Mouse (Mus musculus): ENCODE results near the gene Gm17428. TPM values are rescaled to one million over a fixed set of nuclear protein-coding genes. Genes with fewer than 3 reads are reported as not detected.
A peak's percentile ranks its signal among the peaks of the same experiment; 100 is the strongest.
"Not testable (repeated sequence)": the region's sequence is repeated elsewhere in the genome, so short reads cannot be mapped to it uniquely, and the experiment has no call there.

The Gm17428 gene
- polyA plus RNA-seq, 2 experiments: not detected

- Histone ChIP-seq H3K4me1 (ENCODE audit: control insufficient read depth, insufficient read depth, low read length) (no peaks in the 10 kb centered on the region), H3K27me3 (ENCODE audit: control insufficient read depth, insufficient read depth, low read length) (no peaks in the 10 kb centered on the region), H3K9ac (ENCODE audit: low read depth, low read length, severe bottlenecking) (no peak overlapping the region), H3K27ac (replicated peaks; ENCODE audit: low read depth, low read length) (no peak overlapping the region), H3K9me3 (ENCODE audit: control insufficient read depth, low read length) (no peaks in the 10 kb centered on the region), H3K36me3 (ENCODE audit: control insufficient read depth, insufficient read depth, low read length) (no peaks in the 10 kb centered on the region), H3K4me2 (replicated peaks; ENCODE audit: low read depth, low read length, severe bottlenecking) (no peak overlapping the region), H3K4me3 (replicated peaks; ENCODE audit: low read length) (no peak overlapping the region)
- no peak for TF ChIP-seq POLR2A (IDR thresholded peaks at IDR 0.05; ENCODE audit: borderline replicate concordance, extremely low read depth, insufficient read depth, insufficient read length)
- ATAC-seq (ENCODE audit: low FRiP score, low read depth) (no peak), DNase-seq (ENCODE audit: low spot score) (no peak)
- 72% methylated on average over 2 of the region's 2 CpGs for WGBS
These were observed 31.8 kb upstream of the Gm17428 start for GRCm38 (mm10) chr14:54944939-54945338.

DNA sequence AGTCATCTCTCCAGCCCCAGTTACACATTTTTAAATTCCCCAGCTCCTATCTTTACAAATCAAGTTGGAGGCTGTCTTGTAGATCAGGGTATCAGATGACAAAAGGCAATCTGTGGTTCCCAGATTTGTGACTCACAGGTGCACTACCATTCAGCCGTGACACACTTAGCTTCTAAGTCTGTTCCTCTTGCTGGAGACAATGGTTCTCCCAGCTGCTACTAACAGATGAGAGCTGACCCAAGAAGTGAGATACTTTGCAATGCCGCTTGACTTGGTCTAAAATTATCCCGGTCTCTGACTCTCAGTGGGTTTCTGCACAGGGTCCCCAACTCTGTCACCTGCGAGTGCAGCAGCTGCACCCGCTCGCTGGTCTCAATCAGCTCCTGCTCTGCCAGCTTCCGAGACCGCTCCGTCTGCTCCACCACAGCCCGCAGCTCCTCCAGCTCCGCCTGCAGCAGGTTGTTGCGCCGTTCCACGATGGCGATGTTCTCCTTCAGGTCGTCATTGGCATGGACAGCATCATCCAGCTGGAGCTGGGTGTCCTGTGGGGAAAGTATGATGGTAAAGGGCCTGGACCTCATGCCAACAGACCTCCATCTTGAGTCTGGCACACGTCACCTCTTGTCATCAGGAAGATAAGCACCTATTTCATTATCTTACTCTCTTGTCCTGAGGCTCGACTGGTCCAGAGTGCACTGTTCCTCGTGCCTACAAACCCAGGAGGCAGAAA is 30.6 kb upstream of the Gm17428 start:
- Histone ChIP-seq H3K27ac (replicated peaks; ENCODE audit: low read depth, low read length) (no peak overlapping the region), H3K4me3 (replicated peaks; ENCODE audit: low read length) (no peak overlapping the region), H3K4me2 (replicated peaks; ENCODE audit: low read depth, low read length, severe bottlenecking) (no peak overlapping the region), H3K9ac (ENCODE audit: low read depth, low read length, severe bottlenecking) (no peak overlapping the region), H3K36me3 (ENCODE audit: control insufficient read depth, insufficient read depth, low read length) (no peaks in the 10 kb centered on the region), H3K4me1 (ENCODE audit: control insufficient read depth, insufficient read depth, low read length) (no peaks in the 10 kb centered on the region), H3K27me3 (ENCODE audit: control insufficient read depth, insufficient read depth, low read length) (no peaks in the 10 kb centered on the region), H3K9me3 (ENCODE audit: control insufficient read depth, low read length) (no peaks in the 10 kb centered on the region)
- no peak for TF ChIP-seq POLR2A (IDR thresholded peaks at IDR 0.05; ENCODE audit: borderline replicate concordance, extremely low read depth, insufficient read depth, insufficient read length)
- 69% methylated on average over 19 of the region's 19 CpGs for WGBS
- peak; percentile 68; the same call in 1 of the 2 replicates for ATAC-seq (ENCODE audit: low FRiP score, low read depth)
- no peak for DNase-seq (ENCODE audit: low spot score)

GRCm38 (mm10) chr14:54947008-54947407 is 29.7 kb upstream of the Gm17428 start:
- WGBS: 81% methylated on average over 6 of the region's 11 CpGs
- H3K4me3 ChIP-seq (replicated peaks; ENCODE audit: low read length): not testable (repeated sequence)

GRCm38 (mm10) chr14:54948781-54949180 is 28.0 kb upstream of the Gm17428 start:
- no peak overlapping the region for H3K4me3 ChIP-seq (replicated peaks; ENCODE audit: low read length)

More at GRCm38 (mm10) chr14:54947008-54947407, 29.7 kb upstream of the Gm17428 start:
- not testable (repeated sequence) for ATAC-seq (ENCODE audit: low FRiP score, low read depth); H3K9me3 ChIP-seq (ENCODE audit: control insufficient read depth, low read length); DNase-seq (ENCODE audit: low spot score); H3K36me3 ChIP-seq (ENCODE audit: control insufficient read depth, insufficient read depth, low read length); H3K9ac ChIP-seq (ENCODE audit: low read depth, low read length, severe bottlenecking); H3K4me2 ChIP-seq (replicated peaks; ENCODE audit: low read depth, low read length, severe bottlenecking); H3K4me1 ChIP-seq (ENCODE audit: control insufficient read depth, insufficient read depth, low read length); H3K27me3 ChIP-seq (ENCODE audit: control insufficient read depth, insufficient read depth, low read length); H3K27ac ChIP-seq (replicated peaks; ENCODE audit: low read depth, low read length)

GRCm38 (mm10) chr14:54950493-54950892 is 26.2 kb upstream of the Gm17428 start:
- no peak overlapping the region for H3K27ac ChIP-seq (replicated peaks; ENCODE audit: low read depth, low read length)
- no peaks in the 10 kb centered on the region for H3K4me1 ChIP-seq (ENCODE audit: control insufficient read depth, insufficient read depth, low read length)
- ATAC-seq (ENCODE audit: low FRiP score, low read depth) (no peak), DNase-seq (ENCODE audit: low spot score) (no peak)
- H3K4me2 ChIP-seq (replicated peaks; ENCODE audit: low read depth, low read length, severe bottlenecking): no peak overlapping the region
- H3K9ac ChIP-seq (ENCODE audit: low read depth, low read length, severe bottlenecking): no peak overlapping the region
- 53% methylated on average over 12 of the region's 12 CpGs for WGBS
- no peaks in the 10 kb centered on the region for H3K36me3 ChIP-seq (ENCODE audit: control insufficient read depth, insufficient read depth, low read length)
- H3K9me3 ChIP-seq (ENCODE audit: control insufficient read depth, low read length): no peaks in the 10 kb centered on the region
- no peaks in the 10 kb centered on the region for H3K27me3 ChIP-seq (ENCODE audit: control insufficient read depth, insufficient read depth, low read length)
- H3K4me3 ChIP-seq (replicated peaks; ENCODE audit: low read length): no peak overlapping the region
- no peak for TF ChIP-seq POLR2A (IDR thresholded peaks at IDR 0.05; ENCODE audit: borderline replicate concordance, extremely low read depth, insufficient read depth, insufficient read length)

More at GRCm38 (mm10) chr14:54948781-54949180, 28.0 kb upstream of the Gm17428 start:
- no peaks in the 10 kb centered on the region for H3K9me3 ChIP-seq (ENCODE audit: control insufficient read depth, low read length)
- H3K36me3 ChIP-seq (ENCODE audit: control insufficient read depth, insufficient read depth, low read length): no peaks in the 10 kb centered on the region
- H3K27ac ChIP-seq (replicated peaks; ENCODE audit: low read depth, low read length): no peak overlapping the region
- ATAC-seq (ENCODE audit: low FRiP score, low read depth) (no peak), DNase-seq (ENCODE audit: low spot score) (no peak)
- WGBS: 85% methylated on average over 9 of the region's 9 CpGs
- H3K4me1 ChIP-seq (ENCODE audit: control insufficient read depth, insufficient read depth, low read length): no peaks in the 10 kb centered on the region
- no peak for TF ChIP-seq POLR2A (IDR thresholded peaks at IDR 0.05; ENCODE audit: borderline replicate concordance, extremely low read depth, insufficient read depth, insufficient read length)
- H3K4me2 ChIP-seq (replicated peaks; ENCODE audit: low read depth, low read length, severe bottlenecking): no peak overlapping the region
- H3K27me3 ChIP-seq (ENCODE audit: control insufficient read depth, insufficient read depth, low read length): no peaks in the 10 kb centered on the region
- no peak overlapping the region for H3K9ac ChIP-seq (ENCODE audit: low read depth, low read length, severe bottlenecking)

All from limb, embryonic 14.5 days (tissue).